Mouse (Mus musculus): ENCODE data around the gene Olfr1281.
"Not testable (repeated sequence)": the region's sequence is repeated elsewhere in the genome, so short reads cannot be mapped to it uniquely, and the experiment has no call there.

Olfr1281 gene

DNA sequence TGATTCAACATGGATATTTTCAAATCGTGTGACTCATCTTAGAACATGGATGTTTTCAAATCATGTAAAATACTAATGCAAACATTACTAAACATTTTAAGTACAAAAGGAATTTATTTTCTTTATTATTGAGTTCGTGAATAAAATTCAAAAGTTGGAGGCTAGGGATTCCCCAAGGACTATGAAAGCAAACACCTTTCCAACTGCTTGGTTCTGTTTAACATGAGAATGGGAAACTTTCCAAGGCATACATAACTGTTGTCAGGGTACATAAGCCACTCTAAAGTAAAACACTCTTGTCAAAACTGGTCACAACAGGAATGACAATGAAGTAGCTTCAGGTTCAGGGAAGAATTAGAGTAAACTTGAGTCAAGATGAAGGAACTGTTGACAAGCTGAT is at the start of gene Olfr1281:
TSS of gene Olfr1281 (plus strand) at position 301 of the 400 bp plus-strand sequence.
- no peak for DNase-seq (ENCODE audit: low read depth, low spot score)

GRCm38 (mm10) chr2:111289836-111290235 is 36.5 kb upstream of the Olfr1281 start, which contains the start of gene Olfr1278:
TSS of gene Olfr1278 (plus strand) at chr2:111290136.
- no peak for DNase-seq (ENCODE audit: low read depth, low spot score)

DNA sequence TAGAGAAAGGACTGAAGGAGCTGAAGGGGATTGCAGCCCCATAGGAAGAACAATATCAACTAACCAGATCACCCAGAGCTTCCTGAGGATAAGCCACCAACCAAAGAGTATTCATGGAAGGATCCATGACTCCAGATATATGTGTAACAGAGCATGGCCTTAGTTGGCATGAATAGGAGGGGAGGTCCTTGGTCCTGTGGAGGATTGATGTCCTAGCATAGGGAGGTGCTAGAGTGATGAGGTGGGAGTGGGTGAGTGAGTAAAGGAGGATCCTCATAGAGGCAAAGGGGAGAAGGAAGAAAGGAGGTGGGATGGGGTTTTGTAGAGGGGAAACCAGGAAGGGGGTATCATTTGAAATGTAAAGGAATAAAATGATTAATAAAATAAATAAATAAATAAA is 27.8 kb upstream of the Olfr1281 start:
- no peak for DNase-seq (ENCODE audit: low read depth, low spot score)

DNA sequence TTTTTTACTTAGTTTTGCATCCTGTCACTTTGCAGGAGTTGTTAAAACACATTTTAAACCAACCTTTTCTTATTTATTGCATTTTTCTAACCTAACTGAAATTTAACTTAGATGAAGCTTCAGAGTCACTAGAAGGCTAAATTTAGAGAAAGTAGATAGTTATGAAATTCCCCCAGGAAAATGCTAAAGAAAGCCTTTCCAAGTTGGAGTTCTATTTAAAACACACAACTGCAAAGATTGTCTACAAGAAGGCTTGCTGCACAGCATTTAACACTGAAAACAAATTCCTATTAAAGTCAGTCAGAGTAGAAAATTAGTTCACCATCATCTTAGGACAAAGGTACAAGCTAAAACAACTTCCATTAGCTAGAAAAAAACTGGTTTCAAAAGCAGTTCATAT is 25.9 kb upstream of the Olfr1281 start, which contains the start of gene Olfr1279:
TSS of gene Olfr1279 (plus strand) at position 262 of the 400 bp plus-strand sequence.
- no peak for DNase-seq (ENCODE audit: low read depth, low spot score)

DNA sequence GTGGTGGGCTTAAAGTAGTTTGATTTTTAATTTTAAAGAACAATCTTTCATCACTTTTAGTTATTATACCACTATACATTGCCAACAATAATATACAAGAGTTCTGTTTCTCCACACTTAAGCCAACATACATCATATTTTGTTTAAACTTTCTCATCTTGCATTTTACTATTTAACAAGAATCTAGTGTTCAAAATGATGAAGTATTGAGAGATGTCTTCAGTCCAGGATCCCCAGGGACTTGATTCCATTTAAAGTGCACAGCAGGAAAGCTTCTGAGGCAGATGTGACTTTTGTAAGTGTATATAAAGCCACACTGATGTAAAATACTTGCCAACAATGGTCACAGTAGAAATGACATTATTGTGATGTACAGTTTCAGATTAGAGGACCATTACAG is 12.6 kb upstream of the Olfr1281 start, which contains the start of gene Olfr1280:
TSS of gene Olfr1280 (plus strand) at position 301 of the 400 bp plus-strand sequence.
- DNase-seq (ENCODE audit: low read depth, low spot score) = no peak

DNA sequence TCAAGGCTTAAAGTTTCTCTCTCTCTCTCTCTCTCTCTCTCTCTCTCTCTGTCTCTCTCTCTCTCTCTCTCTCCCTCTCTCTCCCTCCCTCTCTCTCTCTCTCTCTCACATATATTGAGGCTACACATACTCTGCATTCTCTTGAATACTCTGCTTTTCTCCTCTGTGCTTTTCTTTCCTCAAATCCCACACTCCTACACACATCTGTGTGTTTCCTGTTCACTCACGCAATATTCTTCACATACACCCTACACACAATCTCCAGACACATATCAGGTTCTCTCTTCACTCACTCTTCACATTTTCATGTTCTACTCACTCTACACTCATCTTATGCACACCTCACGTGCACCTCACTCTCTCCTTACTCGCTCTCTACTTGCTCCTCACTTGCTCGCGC is 7.4 kb downstream of the Olfr1281 start:
- not testable (repeated sequence) for DNase-seq (ENCODE audit: low read depth, low spot score)

GRCm38 (mm10) chr2:111335976-111336375 is 9.7 kb downstream of the Olfr1281 start, which contains the start of gene Olfr1282:
TSS of gene Olfr1282 (minus strand) at chr2:111336076.
- DNase-seq (ENCODE audit: low read depth, low spot score) = no peak

GRCm38 (mm10) chr2:111366490-111366889 is 40.2 kb downstream of the Olfr1281 start, which contains the start of gene Olfr1283:
TSS of gene Olfr1283 (plus strand) at chr2:111366790.
- no peak for DNase-seq (ENCODE audit: low read depth, low spot score)

DNA sequence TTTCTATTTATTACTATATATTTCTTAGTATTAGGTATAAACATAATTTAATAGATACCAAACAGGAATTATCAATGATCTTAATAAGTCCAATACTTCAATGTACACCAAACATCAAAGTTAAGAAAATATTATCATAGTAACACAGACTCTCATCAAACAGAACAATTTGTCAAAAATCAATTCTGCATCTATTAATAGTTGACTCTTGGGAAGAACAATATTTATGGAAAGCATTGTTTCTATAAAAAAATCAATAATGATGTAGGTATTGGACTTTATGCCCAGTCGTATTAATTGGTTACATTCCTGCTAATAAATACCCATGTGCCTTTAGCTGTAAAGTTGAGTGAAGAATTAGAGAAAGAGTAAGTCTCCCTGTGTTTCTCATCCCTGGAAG is 48.9 kb downstream of the Olfr1281 start, which contains the start of gene Olfr1284:
TSS of gene Olfr1284 (plus strand) at position 301 of the 400 bp plus-strand sequence.
- DNase-seq (ENCODE audit: low read depth, low spot score) = no peak

All from c-Kit-negative CD71-positive TER-119-positive erythroid progenitor cells, embryonic 14.5 days (primary cell).